Mouse (Mus musculus): ENCODE data around the gene Plin4.

Plin4 gene

DNA sequence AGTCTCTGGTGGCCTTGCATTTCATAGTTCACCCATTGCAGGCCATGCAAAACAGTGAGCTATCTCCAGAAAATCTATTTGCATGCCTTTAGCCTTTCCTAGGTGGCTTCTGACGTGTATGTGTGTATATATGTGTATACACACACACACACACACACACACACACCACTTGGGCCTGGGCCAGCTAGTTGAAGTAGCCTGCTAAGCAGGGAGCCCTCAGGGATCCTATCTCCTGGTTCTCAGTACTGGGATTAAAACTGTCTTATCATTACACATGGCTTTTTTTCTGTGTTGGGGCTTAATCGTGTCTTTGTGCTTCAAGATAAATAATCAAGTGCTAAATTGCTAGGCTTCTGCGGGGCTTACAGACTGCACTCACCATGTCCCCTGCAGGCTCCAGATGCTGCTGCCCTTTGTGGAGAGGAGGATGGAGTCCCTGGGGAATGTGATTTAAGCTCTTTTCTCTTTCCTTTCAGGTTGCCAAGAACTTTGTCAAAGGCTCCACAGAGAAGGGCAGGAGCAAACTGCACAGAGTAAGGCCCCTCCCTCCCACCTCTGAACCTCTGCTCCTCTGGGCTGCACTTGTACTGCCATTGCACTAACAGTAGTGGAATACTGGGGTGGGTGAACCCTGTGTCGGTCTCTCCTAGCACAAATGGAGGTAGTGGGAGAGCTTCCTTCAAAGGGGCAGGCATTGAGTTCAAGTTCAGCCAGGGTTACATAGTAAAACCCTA is 53.5 kb downstream of the Plin4 start:
- no peak for DNase-seq (ENCODE audit: low spot score)

DNA sequence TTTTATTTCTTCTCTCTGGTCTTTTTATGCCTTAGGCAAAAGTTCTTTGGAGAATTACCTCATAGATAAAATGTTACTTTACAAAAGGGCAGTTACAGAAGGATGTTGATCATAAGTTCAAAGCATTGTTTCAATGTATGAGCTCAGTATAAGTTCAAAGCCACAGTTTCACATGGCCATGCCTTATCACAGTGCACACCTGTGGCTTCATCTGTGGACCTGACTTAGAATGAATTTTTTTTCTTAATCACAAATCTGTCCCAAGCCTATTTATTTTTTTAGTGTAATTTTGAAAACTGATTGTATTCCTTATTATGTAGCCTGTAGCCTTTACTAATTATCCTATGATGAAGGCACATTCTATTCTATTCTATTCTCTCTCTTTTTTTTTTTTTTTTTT is 54.7 kb downstream of the Plin4 start:
- no peak for DNase-seq (ENCODE audit: low spot score)

DNA sequence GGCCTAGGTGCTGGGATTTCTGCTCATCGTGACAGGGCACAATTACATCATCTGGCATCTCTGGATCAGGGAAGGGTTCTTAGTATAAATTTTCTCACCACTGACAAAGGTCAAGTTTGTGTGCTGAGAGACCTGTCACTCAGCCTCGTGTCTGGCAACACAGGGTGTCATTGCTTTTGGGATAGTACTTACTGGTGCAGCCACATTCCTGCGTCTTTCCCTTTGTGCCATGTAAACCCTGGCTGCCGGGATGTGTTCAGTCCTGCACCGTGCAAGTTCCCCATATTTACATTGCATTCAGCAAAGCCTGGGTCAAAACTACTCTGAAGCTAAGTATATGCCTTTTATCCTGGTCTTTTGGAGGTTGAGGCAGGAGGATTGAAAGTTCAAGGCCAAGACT is 58.2 kb downstream of the Plin4 start:
- DNase-seq (ENCODE audit: low spot score) = no peak
